Mouse (Mus musculus): ENCODE data around the gene Ptges2.

DNA sequence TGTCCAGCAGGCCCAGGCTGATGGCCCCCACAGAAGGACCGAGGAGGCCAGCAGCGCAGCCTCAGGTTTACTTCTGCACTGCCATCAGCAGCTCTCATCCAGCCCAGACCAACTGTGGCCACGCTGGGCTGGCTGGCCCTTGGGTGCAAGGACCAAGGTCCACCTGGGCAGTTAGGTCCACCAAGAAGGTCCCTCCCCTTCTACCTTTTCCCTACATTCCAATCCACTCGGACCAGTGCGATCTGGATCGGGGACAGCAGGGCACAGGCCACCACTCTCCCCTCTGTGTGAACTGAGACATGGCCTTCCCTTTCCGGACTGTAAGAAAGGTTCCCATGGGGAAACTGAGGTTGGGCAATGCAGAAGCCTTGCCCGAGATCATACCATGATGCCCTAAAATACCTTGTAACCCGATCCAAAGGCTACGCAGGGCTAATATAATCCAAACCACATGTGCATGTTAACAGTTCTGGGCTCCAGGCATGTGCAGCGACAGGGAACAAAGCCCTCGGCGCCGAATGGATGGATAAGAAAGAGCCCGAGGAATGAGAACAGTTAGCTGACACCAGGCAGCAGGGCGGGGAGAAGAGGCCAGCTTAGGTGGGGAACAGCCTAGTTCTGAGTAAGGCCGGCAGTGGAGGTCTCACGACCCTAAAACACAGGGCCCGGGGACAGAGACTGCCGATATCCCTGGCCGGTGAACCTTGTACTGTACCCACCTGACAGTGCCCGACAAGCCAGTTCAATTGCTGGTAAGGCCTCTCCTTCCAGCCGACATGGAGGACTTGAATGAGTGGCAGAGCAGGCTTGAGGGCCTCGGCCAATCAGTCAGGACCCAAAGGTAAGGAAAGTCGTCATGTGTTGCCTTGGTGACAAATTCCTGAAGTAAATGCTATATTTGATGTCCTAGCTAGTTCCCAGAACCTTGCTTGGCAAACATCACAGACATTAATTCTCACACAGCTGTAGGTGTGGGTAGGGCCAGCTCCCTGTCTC lies 13.0 kb downstream of the Ptges2 start:
- no peak for TF ChIP-seq CTCF (IDR thresholded peaks at IDR 0.05; ENCODE audit: low read depth)
- TF ChIP-seq EP300 (optimal IDR thresholded peaks at IDR 0.05) = no peak
